Mouse (Mus musculus) embryonic facial prominence, embryonic 15.5 days (tissue): ENCODE measurements at regions not wholly inside any gene's neighbourhood (a gene's known extent, or its start where the extent isn't known, plus 50 kb on each side); places are given as distances from the start of the nearest gene placed in this dataset.

Source experiments
- ATAC-seq: fragments of 200-750 bp; cut with Nextera tagmentation; 2 replicates; pipeline ENCODE4 v1.8.0; 2017; ENCODE audit warnings: low read depth, moderate TSS enrichment; ENCODE audit not compliant: insufficient number of reproducible peaks, low FRiP score, low TSS enrichment
- H3K27ac ChIP-seq: fragments of 300-500 bp; sonication (generic); replicated peaks from 2 replicates; pipeline ENCODE4 v1.5.1; 2015; ENCODE audit warnings: mild to moderate bottlenecking, inconsistent platforms
- H3K27me3 ChIP-seq: fragments of 300-500 bp; sonication (generic); 2 replicates; pipeline ENCODE4 v1.6.1; 2015; ENCODE audit warnings: inconsistent platforms
- H3K36me3 ChIP-seq: fragments of 300-500 bp; sonication (generic); 2 replicates; pipeline ENCODE4 v1.6.1; 2015; ENCODE audit warnings: mild to moderate bottlenecking, inconsistent platforms
- H3K4me1 ChIP-seq: fragments of 300-500 bp; sonication (generic); 2 replicates; pipeline ENCODE4 v1.6.1; 2015; ENCODE audit warnings: inconsistent platforms
- H3K4me2 ChIP-seq: fragments of 300-500 bp; sonication (generic); replicated peaks from 2 replicates; pipeline ENCODE4 v1.6.1; 2015; ENCODE audit warnings: mild to moderate bottlenecking, inconsistent platforms
- H3K4me3 ChIP-seq: fragments of 300-500 bp; sonication (generic); replicated peaks from 2 replicates; pipeline ENCODE4 v1.5.1; 2015; ENCODE audit warnings: mild to moderate bottlenecking, inconsistent platforms
- H3K9ac ChIP-seq: fragments of 300-500 bp; sonication (generic); 2 replicates; pipeline ENCODE4 v1.6.1; 2015; ENCODE audit warnings: inconsistent platforms
- H3K9me3 ChIP-seq: fragments of 300-500 bp; sonication (generic); replicated peaks from 2 replicates; pipeline ENCODE4 v1.6.1; 2016; ENCODE audit warnings: inconsistent platforms
- WGBS: fragments of 180-500 bp; shearing (Covaris S2); methylation state at CpG from one replicate; pipeline ENCODE4 v1.1.7; 2015; 5-methylcytosine and 5-hydroxymethylcytosine counted together

DNA sequence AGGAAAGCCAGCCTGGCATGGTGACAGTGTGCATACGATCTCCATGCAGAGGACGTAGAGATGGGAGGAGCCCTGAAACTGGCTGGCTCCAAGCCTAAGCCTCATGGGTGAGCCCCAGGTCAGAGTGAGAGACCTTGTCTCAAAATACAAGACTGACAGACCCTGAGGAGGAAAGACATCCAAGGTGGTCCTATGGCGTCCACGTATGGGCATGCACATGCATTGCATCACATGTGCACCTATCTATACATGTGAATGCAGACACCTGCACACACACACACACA is 237.9 kb downstream of the Cxcl12 start:
- Histone ChIP-seq H3K9ac (no peak overlapping the region), H3K36me3 (no peaks in the 10 kb centered on the region), H3K27me3 (no peaks in the 10 kb centered on the region), H3K27ac (no peak overlapping the region), H3K4me3 (no peak overlapping the region), H3K4me2 (no peak overlapping the region), H3K4me1 (0 out of 2 replicates have a peak, but pooled peaks cover 13% of the 10 kb centered on the region), H3K9me3 (no peaks in the 10 kb centered on the region)
- ATAC-seq: 0 out of 2 replicates have a peak, but pooled peaks have one; percentile 29
- WGBS: 77% methylated on average over 4 of the region's 4 CpGs

DNA sequence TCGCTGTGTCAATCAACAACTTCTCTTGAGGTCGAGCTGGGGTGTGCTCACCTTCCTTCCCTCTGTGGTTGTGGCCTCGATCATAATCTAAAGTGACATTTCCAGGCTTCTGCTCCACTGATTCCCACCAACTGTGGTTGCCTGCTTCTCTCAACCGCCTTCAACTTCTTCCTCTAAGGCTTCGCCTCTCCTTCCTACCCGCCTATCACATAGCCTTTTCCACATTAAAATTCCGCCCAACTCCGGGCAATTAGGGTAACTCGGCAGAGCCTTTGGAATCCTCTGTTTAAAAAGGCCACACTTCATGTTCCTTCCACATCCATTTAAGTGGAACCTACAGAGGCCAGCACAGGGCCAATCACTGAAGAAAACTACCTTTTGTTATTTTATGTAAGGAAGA is 238.4 kb downstream of the Cxcl12 start:
- Histone ChIP-seq H3K4me2 (no peak overlapping the region), H3K27ac (no peak overlapping the region), H3K9ac (no peak overlapping the region), H3K36me3 (no peaks in the 10 kb centered on the region), H3K9me3 (no peaks in the 10 kb centered on the region), H3K4me1 (0 out of 2 replicates have a peak, but pooled peaks cover 13% of the 10 kb centered on the region), H3K27me3 (no peaks in the 10 kb centered on the region), H3K4me3 (no peak overlapping the region)
- ATAC-seq: no peak
- WGBS: 66% methylated on average over 9 of the region's 9 CpGs

- H3K36me3 ChIP-seq: no peaks in the 10 kb centered on the region
- no peak overlapping the region for H3K4me3 ChIP-seq
- WGBS: 73% methylated on average over 15 of the region's 15 CpGs
- no peaks in the 10 kb centered on the region for H3K9me3 ChIP-seq
- no peak overlapping the region for H3K4me2 ChIP-seq
- no peak for ATAC-seq
- H3K4me1 ChIP-seq: 0 out of 2 replicates have a peak, but pooled peaks cover 13% of the 10 kb centered on the region
- H3K27ac ChIP-seq: no peak overlapping the region
- no peaks in the 10 kb centered on the region for H3K27me3 ChIP-seq
- H3K9ac ChIP-seq: no peak overlapping the region
Measured at GRCm38 (mm10) chr6:117407206-117407858, 239.0 kb downstream of the Cxcl12 start.

GRCm38 (mm10) chr6:117407953-117408352 is 239.6 kb downstream of the Cxcl12 start:
- Histone ChIP-seq H3K9ac (no peak overlapping the region), H3K27me3 (no peaks in the 10 kb centered on the region), H3K4me2 (no peak overlapping the region), H3K4me3 (no peak overlapping the region), H3K9me3 (no peaks in the 10 kb centered on the region), H3K36me3 (no peaks in the 10 kb centered on the region), H3K4me1 (0 out of 2 replicates have a peak, but pooled peaks cover 13% of the 10 kb centered on the region), H3K27ac (no peak overlapping the region)
- 71% methylated on average over 5 of the region's 5 CpGs for WGBS
- no peak for ATAC-seq

- Histone ChIP-seq H3K27me3 (no peaks in the 10 kb centered on the region), H3K9ac (no peak overlapping the region), H3K4me1 (0 out of 2 replicates have a peak, but pooled peaks cover 13% of the 10 kb centered on the region), H3K27ac (no peak overlapping the region), H3K4me2 (no peak overlapping the region), H3K9me3 (no peaks in the 10 kb centered on the region), H3K4me3 (no peak overlapping the region), H3K36me3 (no peaks in the 10 kb centered on the region)
- WGBS: 61% methylated on average over 11 of the region's 11 CpGs
- ATAC-seq: no peak
Measured at GRCm38 (mm10) chr6:117408971-117409783, 240.8 kb downstream of the Cxcl12 start.

DNA sequence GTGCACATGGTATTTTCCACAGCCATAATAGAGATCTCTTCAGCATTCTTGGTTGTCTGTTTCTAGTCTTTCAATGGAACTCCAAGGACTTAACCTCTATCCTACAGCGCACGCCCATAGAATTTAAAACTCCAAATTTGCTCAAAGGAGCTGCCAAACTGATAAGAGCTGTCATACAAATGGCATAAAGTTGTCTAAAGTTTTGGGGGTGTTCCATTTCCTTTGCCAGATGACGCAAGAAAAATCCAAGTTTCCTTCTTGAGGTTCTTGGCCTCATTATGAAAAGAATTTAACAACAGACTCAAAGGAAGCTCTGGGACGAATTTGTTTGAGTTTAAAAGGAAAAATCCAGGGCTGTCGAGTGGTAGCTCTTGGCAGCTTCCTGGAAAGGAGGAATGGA is 246.6 kb downstream of the Cxcl12 start:
- no peak for ATAC-seq
- 50% methylated on average over 5 of the region's 5 CpGs for WGBS

DNA sequence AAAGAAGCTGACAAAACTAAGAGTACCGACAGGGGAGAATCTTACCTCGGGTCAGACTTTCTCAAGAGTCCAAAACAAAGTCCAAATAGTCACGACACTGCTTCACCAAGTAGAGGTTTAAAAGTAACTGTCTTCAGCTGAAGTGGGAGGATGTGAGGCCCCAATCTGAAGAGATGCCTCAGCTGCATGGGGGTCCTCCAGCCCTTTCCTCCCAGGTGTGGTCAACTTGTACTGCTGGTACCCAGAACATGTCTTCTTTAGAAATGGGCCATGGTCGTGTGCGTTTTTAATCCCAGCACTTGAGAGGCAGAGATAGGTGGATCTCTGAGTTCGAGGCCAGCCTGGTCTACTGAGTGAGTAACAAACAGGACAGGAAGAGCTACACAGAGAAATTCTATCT is 247.6 kb downstream of the Cxcl12 start:
- H3K36me3 ChIP-seq: no peaks in the 10 kb centered on the region
- H3K9me3 ChIP-seq: no peaks in the 10 kb centered on the region
- no peaks in the 10 kb centered on the region for H3K4me1 ChIP-seq
- no peak overlapping the region for H3K9ac ChIP-seq
- H3K27ac ChIP-seq: no peak overlapping the region
- H3K27me3 ChIP-seq: no peaks in the 10 kb centered on the region
- H3K4me2 ChIP-seq: no peak overlapping the region
- WGBS: 84% methylated on average over 6 of the region's 6 CpGs
- ATAC-seq: no peak
- H3K4me3 ChIP-seq: no peak overlapping the region

More for the DNA sequence above, 246.6 kb downstream of the Cxcl12 start:
- Histone ChIP-seq H3K4me1 (no peaks in the 10 kb centered on the region), H3K9me3 (no peaks in the 10 kb centered on the region), H3K9ac (no peak overlapping the region), H3K27me3 (no peaks in the 10 kb centered on the region), H3K36me3 (no peaks in the 10 kb centered on the region), H3K27ac (no peak overlapping the region), H3K4me3 (no peak overlapping the region), H3K4me2 (no peak overlapping the region)

GRCm38 (mm10) chr6:117416461-117416860 is 248.1 kb downstream of the Cxcl12 start:
- Histone ChIP-seq H3K4me3 (no peak overlapping the region), H3K9ac (no peak overlapping the region), H3K36me3 (no peaks in the 10 kb centered on the region), H3K9me3 (no peaks in the 10 kb centered on the region), H3K27ac (no peak overlapping the region), H3K27me3 (no peaks in the 10 kb centered on the region), H3K4me1 (no peaks in the 10 kb centered on the region), H3K4me2 (no peak overlapping the region)
- ATAC-seq: no peak
- 76% methylated on average over 5 of the region's 5 CpGs for WGBS

DNA sequence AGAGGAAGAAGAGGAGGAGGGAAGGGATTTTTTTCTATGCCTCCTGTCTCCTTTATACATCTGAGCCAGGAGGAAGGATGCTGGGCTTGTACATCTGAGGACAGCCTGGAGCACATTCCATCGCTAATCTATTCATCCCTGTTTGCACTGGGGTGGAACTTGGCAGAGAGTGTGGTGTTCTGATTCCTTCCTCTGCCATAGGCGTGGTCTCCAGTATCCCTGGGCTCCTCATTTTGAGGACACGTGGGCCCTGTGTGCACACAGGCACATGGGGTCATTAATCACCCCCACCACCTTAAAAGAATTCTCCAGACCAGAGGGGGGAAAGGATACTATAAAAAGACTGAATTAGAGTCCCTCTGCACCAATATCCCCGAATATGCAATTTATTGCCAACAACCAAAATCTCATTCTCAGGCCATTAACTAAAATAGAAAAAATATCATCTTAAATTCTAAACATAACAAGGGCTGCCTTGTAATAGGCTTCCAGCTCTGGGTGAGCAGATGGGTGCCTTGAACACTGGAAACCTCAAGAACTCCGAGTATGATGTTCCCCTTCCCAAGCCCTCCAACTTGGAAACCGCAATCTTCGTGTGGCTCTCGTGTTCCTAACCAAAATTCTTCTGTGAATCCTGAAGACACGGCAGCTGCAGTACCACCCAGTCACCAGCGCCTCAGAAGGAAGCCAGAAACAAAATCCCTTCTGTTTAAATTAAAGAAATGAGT is 254.7 kb downstream of the Cxcl12 start:
- H3K36me3 ChIP-seq: no peaks in the 10 kb centered on the region
- no peak overlapping the region for H3K4me3 ChIP-seq
- peaks cover 12% of the 10 kb centered on the region; the same call in 1 of the 2 replicates for H3K4me1 ChIP-seq
- WGBS: 46% methylated on average over 10 of the region's 10 CpGs
- H3K4me2 ChIP-seq: no peak overlapping the region
- no peak overlapping the region for H3K27ac ChIP-seq
- no peak overlapping the region for H3K9ac ChIP-seq
- no peak for ATAC-seq
- H3K9me3 ChIP-seq: no peaks in the 10 kb centered on the region
- H3K27me3 ChIP-seq: no peaks in the 10 kb centered on the region

DNA sequence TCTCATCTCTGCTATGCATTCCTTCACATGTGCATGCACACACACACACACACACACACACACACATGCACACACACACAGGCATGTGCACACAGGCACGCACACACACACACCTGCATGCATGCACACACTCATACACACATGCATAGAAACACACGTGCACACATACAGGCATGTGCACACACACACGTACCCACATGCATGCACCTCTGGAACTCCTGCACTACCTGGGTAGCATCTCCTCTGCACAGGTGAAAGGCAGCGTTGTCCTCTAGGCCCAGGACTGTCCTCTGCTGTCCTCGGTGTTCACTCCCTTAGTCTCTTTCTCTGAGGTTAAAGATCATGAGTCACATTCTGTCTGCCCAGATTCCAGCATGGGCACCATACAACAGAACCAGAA is 258.0 kb downstream of the Cxcl12 start:
- H3K4me3 ChIP-seq: no peak overlapping the region
- WGBS: 94% methylated on average over 5 of the region's 5 CpGs
- H3K9me3 ChIP-seq: no peaks in the 10 kb centered on the region
- no peak overlapping the region for H3K4me2 ChIP-seq
- peaks cover 22% of the 10 kb centered on the region for H3K4me1 ChIP-seq
- H3K27me3 ChIP-seq: no peaks in the 10 kb centered on the region
- H3K27ac ChIP-seq: no peak overlapping the region
- no peak for ATAC-seq
- H3K9ac ChIP-seq: no peak overlapping the region
- no peaks in the 10 kb centered on the region for H3K36me3 ChIP-seq

- Histone ChIP-seq H3K27ac (no peak overlapping the region), H3K9me3 (no peaks in the 10 kb centered on the region), H3K4me3 (no peak overlapping the region), H3K27me3 (no peaks in the 10 kb centered on the region), H3K4me2 (no peak overlapping the region), H3K4me1 (peaks cover 30% of the 10 kb centered on the region), H3K36me3 (no peaks in the 10 kb centered on the region), H3K9ac (no peak overlapping the region)
- no peak for ATAC-seq
- WGBS: 44% methylated on average over 12 of the region's 12 CpGs
Measured at GRCm38 (mm10) chr6:117427351-117428142, 259.2 kb downstream of the Cxcl12 start.
